Mouse (Mus musculus): Measurements from ENCODE around the gene Ipo4. TPM values are rescaled to one million over a fixed set of nuclear protein-coding genes. Genes with fewer than 3 reads are reported as not detected.

The Ipo4 gene
- total and polyA plus RNA-seq, 2 experiments from 2014 or later: 104 to 122 TPM

GRCm38 (mm10) chr14:55585566-55585960, 50.2 kb downstream of the Ipo4 start:
- DNase-seq (ENCODE audit: low spot score): no peak
- Histone ChIP-seq H3K4me1 (ENCODE audit: insufficient read depth, low read length) (no peaks in the 10 kb centered on the region), H3K4me3 (ENCODE audit: low read depth, low read length) (peak overlapping the region; percentile 53), H3K9me3 (ENCODE audit: low read length) (no peaks in the 10 kb centered on the region), H3K27me3 (ENCODE audit: insufficient read depth, low read length) (no peaks in the 10 kb centered on the region), H3K4me2 (ENCODE audit: low read depth, low read length, poor library complexity, severe bottlenecking) (peak overlapping the region; percentile 80), H3K9ac (replicated peaks; ENCODE audit: low read length, poor library complexity, severe bottlenecking) (no peak overlapping the region), H3K27ac (ENCODE audit: low read depth, low read length) (no peak overlapping the region; the same call in 1 of the 2 replicates), H3K36me3 (ENCODE audit: insufficient read depth, low read length) (peaks cover 17% of the 10 kb centered on the region)
- no peak for TF ChIP-seq CTCF (IDR thresholded peaks at IDR 0.05)
- 66% methylated on average over 6 of the region's 6 CpGs for WGBS
- ATAC-seq (ENCODE audit: low FRiP score): no peak

- ATAC-seq (ENCODE audit: low FRiP score) (peak; percentile 72), DNase-seq (ENCODE audit: low spot score) (peak; percentile 66)
- Histone ChIP-seq H3K4me1 (ENCODE audit: insufficient read depth, low read length) (no peaks in the 10 kb centered on the region), H3K27me3 (ENCODE audit: insufficient read depth, low read length) (no peaks in the 10 kb centered on the region), H3K9ac (replicated peaks; ENCODE audit: low read length, poor library complexity, severe bottlenecking) (peak within 1 kb of the TSS; percentile 79), H3K36me3 (ENCODE audit: insufficient read depth, low read length) (peaks cover 19% of the 10 kb centered on the region), H3K4me3 (ENCODE audit: low read depth, low read length) (peak within 1 kb of the TSS; percentile 53), H3K9me3 (ENCODE audit: low read length) (no peaks in the 10 kb centered on the region), H3K27ac (ENCODE audit: low read depth, low read length) (peak within 1 kb of the TSS; percentile 67), H3K4me2 (ENCODE audit: low read depth, low read length, poor library complexity, severe bottlenecking) (peak within 1 kb of the TSS; percentile 80)
- 3% methylated on average over 43 of the region's 43 CpGs for WGBS
- TF ChIP-seq CTCF (IDR thresholded peaks at IDR 0.05): 0 out of 2 replicates have a peak, but pooled peaks have one; percentile 12
These were observed 50.8 kb downstream of the Ipo4 start, which contains the start of gene Emc9 for GRCm38 (mm10) chr14:55584702-55585565. Gene Emc9, minus strand, starts transcription at chr14:55585302.

- TF ChIP-seq CTCF (IDR thresholded peaks at IDR 0.05): no peak
- Histone ChIP-seq H3K9me3 (ENCODE audit: low read length) (no peaks in the 10 kb centered on the region), H3K4me3 (ENCODE audit: low read depth, low read length) (peak overlapping the region; percentile 53), H3K9ac (replicated peaks; ENCODE audit: low read length, poor library complexity, severe bottlenecking) (peak overlapping the region; percentile 79), H3K4me2 (ENCODE audit: low read depth, low read length, poor library complexity, severe bottlenecking) (peak overlapping the region; percentile 80), H3K27me3 (ENCODE audit: insufficient read depth, low read length) (no peaks in the 10 kb centered on the region), H3K36me3 (ENCODE audit: insufficient read depth, low read length) (peaks cover 19% of the 10 kb centered on the region), H3K27ac (ENCODE audit: low read depth, low read length) (peak overlapping the region; percentile 67; the same call in 1 of the 2 replicates), H3K4me1 (ENCODE audit: insufficient read depth, low read length) (no peaks in the 10 kb centered on the region)
- DNase-seq (ENCODE audit: low spot score) (no peak), ATAC-seq (ENCODE audit: low FRiP score) (no peak)
- 37% methylated on average over 5 of the region's 5 CpGs for WGBS
These were observed 51.5 kb downstream of the Ipo4 start for GRCm38 (mm10) chr14:55584303-55584701.

- H3K4me1 ChIP-seq (ENCODE audit: insufficient read depth, low read length): no peaks in the 10 kb centered on the region
- H3K36me3 ChIP-seq (ENCODE audit: insufficient read depth, low read length): peaks cover 13% of the 10 kb centered on the region
- ATAC-seq (ENCODE audit: low FRiP score) (no peak), DNase-seq (ENCODE audit: low spot score) (no peak)
- peak; percentile 56 for TF ChIP-seq CTCF (IDR thresholded peaks at IDR 0.05)
- H3K9me3 ChIP-seq (ENCODE audit: low read length): no peaks in the 10 kb centered on the region
- no peak overlapping the region for H3K4me2 ChIP-seq (ENCODE audit: low read depth, low read length, poor library complexity, severe bottlenecking)
- H3K27ac ChIP-seq (ENCODE audit: low read depth, low read length): no peak overlapping the region
- no peaks in the 10 kb centered on the region for H3K27me3 ChIP-seq (ENCODE audit: insufficient read depth, low read length)
- H3K9ac ChIP-seq (replicated peaks; ENCODE audit: low read length, poor library complexity, severe bottlenecking): no peak overlapping the region
- 62% methylated on average over 9 of the region's 9 CpGs for WGBS
- H3K4me3 ChIP-seq (ENCODE audit: low read depth, low read length): no peak overlapping the region
These were observed 53.6 kb downstream of the Ipo4 start for GRCm38 (mm10) chr14:55581981-55582681.

GRCm38 (mm10) chr14:55580731-55581130, 55.0 kb downstream of the Ipo4 start:
- H3K36me3 ChIP-seq (ENCODE audit: insufficient read depth, low read length): peaks cover 13% of the 10 kb centered on the region
- H3K4me3 ChIP-seq (ENCODE audit: low read depth, low read length): no peak overlapping the region
- TF ChIP-seq CTCF (IDR thresholded peaks at IDR 0.05): no peak
- H3K4me2 ChIP-seq (ENCODE audit: low read depth, low read length, poor library complexity, severe bottlenecking): no peak overlapping the region
- H3K27me3 ChIP-seq (ENCODE audit: insufficient read depth, low read length): no peaks in the 10 kb centered on the region
- DNase-seq (ENCODE audit: low spot score) (no peak), ATAC-seq (ENCODE audit: low FRiP score) (no peak)
- 94% methylated on average over 16 of the region's 16 CpGs for WGBS
- no peak overlapping the region for H3K27ac ChIP-seq (ENCODE audit: low read depth, low read length)
- H3K4me1 ChIP-seq (ENCODE audit: insufficient read depth, low read length): no peaks in the 10 kb centered on the region
- no peaks in the 10 kb centered on the region for H3K9me3 ChIP-seq (ENCODE audit: low read length)
- no peak overlapping the region for H3K9ac ChIP-seq (replicated peaks; ENCODE audit: low read length, poor library complexity, severe bottlenecking)
